12 mouse cellular contexts compared by ENCODE assay signal in genomic region chrX:12202951-12203350, GRCm38 (mm10).
"Had no signal": no experiment of that assay in that cellular context is flagged by ENCODE, and none has a peak within 500 bp of the region (broad histone marks: within the 10 kb centered on the region; RNA-seq: fewer than 3 reads in every experiment).

No protein-coding gene starts in this region.

- H3K27me3 ChIP-seq: kidney, embryonic 15.5 days; liver, embryonic 13.5 days; lung, embryonic 15.5 days; midbrain, embryonic 12.5 days had no signal

- DNase-seq: kidney, adult 2 months; kidney, postnatal 14 days; layer of hippocampus, postnatal 36 days; liver, embryonic 13.5 days; liver, postnatal 0 days; lung, postnatal 14 days had no signal

- ATAC-seq: intestine, embryonic 16.5 days; liver, postnatal 0 days; midbrain, embryonic 16.5 days had no signal

- H3K4me3 ChIP-seq: kidney, embryonic 15.5 days; limb, embryonic 15.5 days; liver, embryonic 13.5 days; lung, embryonic 15.5 days; midbrain, embryonic 12.5 days had no signal

- H3K4me1 ChIP-seq: kidney, embryonic 15.5 days; limb, embryonic 15.5 days; liver, embryonic 13.5 days; lung, embryonic 15.5 days; midbrain, embryonic 12.5 days had no signal

- H3K36me3 ChIP-seq: kidney, embryonic 15.5 days; limb, embryonic 15.5 days; liver, embryonic 13.5 days; lung, embryonic 15.5 days; midbrain, embryonic 12.5 days had no signal

- H3K4me2 ChIP-seq: kidney, embryonic 15.5 days; limb, embryonic 15.5 days; liver, embryonic 13.5 days; lung, embryonic 15.5 days; midbrain, embryonic 12.5 days had no signal

- H3K27ac ChIP-seq: kidney, embryonic 15.5 days; limb, embryonic 15.5 days; liver, embryonic 13.5 days; lung, embryonic 15.5 days; midbrain, embryonic 12.5 days had no signal

- H3K9me3 ChIP-seq: kidney, embryonic 15.5 days; limb, embryonic 15.5 days; liver, embryonic 13.5 days; lung, embryonic 15.5 days; midbrain, embryonic 12.5 days had no signal

- H3K9ac ChIP-seq: kidney, embryonic 15.5 days; limb, embryonic 15.5 days; liver, embryonic 13.5 days; liver, postnatal 0 days; lung, embryonic 15.5 days; midbrain, embryonic 12.5 days had no signal
